Mouse (Mus musculus): ENCODE measurements at regions not wholly inside any gene's neighbourhood (a gene's known extent, or its start where the extent isn't known, plus 50 kb on each side); places are given as distances from the start of the nearest gene placed in this dataset.

DNA sequence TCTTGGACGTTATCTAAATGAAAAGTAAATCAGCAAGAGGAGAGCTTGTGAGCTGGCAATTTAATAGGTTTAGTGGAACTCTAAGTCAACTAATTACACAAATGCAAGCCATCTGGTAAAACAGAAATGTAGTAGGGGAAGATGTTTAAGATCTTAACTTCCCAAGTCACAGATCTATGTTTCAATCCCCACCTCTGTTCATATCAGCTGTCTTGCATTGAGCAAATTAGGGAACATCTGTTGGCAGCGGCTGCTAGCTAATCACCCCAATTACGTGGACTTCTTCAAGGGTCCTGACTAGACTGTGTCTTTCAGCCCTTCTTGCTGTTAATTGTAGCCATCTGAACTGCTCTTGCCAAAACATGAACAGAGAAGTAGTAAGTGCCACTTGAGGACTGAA lies 659.3 kb downstream of the Gm4340 start:
- no peak for TF ChIP-seq CTCF (IDR thresholded peaks at IDR 0.05; ENCODE audit: borderline replicate concordance, insufficient read depth, low read depth, low read length)
- no peak for TF ChIP-seq POLR2A (IDR thresholded peaks at IDR 0.05; ENCODE audit: borderline replicate concordance, insufficient read depth, low read length)

Measured in cerebellum, adult 2 months (tissue).